Mouse (Mus musculus) layer of hippocampus, adult 9-10 months (tissue): ENCODE measurements at regions not wholly inside any gene's neighbourhood (a gene's known extent, or its start where the extent isn't known, plus 50 kb on each side); places are given as distances from the start of the nearest gene placed in this dataset.

Source experiments
- DNase-seq: peaks from one replicate; pipeline ENCODE4 v3.0.0; 2022; ENCODE audit warnings: low spot score

- no peak for DNase-seq
Observed at GRCm38 (mm10) chr7:114345860-114346259, 69.2 kb upstream of the Pde3b start.

- no peak for DNase-seq
Observed at GRCm38 (mm10) chr7:114347006-114347405, 68.1 kb upstream of the Pde3b start.

- DNase-seq = no peak
Observed at GRCm38 (mm10) chr7:114350968-114351367, 64.1 kb upstream of the Pde3b start.

GRCm38 (mm10) chr7:114356381-114356780 is 58.7 kb upstream of the Pde3b start:
- peak; percentile 26 for DNase-seq

GRCm38 (mm10) chr7:114362166-114362565 is 52.9 kb upstream of the Pde3b start:
- no peak for DNase-seq

- no peak for DNase-seq
Observed at GRCm38 (mm10) chr7:114364041-114364440, 51.0 kb upstream of the Pde3b start.
